Mouse (Mus musculus) right cerebral cortex, adult 18-20 months (tissue): ENCODE results near the gene Trabd2b.

Experiments
- DNase-seq: peaks from one replicate; pipeline ENCODE4 v3.0.0; 2022; ENCODE audit warnings: mixed read lengths

Trabd2b gene

DNA sequence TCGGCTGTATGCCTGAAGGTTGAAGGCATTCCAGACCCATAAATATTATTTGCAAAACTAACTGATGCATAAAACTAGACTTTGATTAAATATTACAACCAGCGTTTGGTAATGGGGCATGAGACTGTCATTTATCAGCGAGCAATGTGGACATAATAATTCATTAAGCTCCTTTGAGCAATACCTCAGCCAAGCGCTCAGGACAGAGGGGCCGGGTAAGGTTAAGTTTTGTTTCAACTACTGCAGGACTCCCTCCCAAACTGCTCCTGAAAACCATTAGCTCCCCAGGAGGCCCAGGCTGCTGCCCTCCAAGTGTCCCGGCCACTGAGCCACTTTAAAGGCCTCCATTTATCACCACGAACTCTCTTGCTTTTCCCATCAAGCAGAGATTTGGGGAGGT, 93.8 kb downstream of the Trabd2b start:
- DNase-seq = no peak

GRCm38 (mm10) chr4:114501048-114501447, 94.5 kb downstream of the Trabd2b start:
- no peak for DNase-seq

DNA sequence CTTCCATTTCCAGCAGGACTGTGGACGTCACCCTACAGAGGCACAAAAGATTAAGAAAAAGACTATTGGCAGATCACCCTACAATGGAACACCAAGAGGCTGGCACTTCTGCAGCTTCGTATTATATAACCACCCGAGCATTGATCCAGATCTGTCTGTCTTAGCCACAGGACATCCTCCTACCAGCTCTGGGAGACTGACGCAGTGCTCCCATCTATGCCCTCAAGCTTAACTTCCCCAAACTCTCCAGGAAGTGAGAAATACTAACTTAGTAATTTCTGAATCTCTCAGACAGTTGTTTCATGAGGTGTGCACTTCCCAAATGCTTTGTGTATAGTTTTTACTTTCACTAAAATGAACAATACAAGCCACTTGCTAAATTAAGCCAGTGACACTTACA, 95.1 kb downstream of the Trabd2b start:
- DNase-seq = no peak

- DNase-seq = no peak
These were observed 97.9 kb downstream of the Trabd2b start for GRCm38 (mm10) chr4:114504227-114505041.

GRCm38 (mm10) chr4:114509601-114510000, 103.1 kb downstream of the Trabd2b start:
- DNase-seq = no peak

DNA sequence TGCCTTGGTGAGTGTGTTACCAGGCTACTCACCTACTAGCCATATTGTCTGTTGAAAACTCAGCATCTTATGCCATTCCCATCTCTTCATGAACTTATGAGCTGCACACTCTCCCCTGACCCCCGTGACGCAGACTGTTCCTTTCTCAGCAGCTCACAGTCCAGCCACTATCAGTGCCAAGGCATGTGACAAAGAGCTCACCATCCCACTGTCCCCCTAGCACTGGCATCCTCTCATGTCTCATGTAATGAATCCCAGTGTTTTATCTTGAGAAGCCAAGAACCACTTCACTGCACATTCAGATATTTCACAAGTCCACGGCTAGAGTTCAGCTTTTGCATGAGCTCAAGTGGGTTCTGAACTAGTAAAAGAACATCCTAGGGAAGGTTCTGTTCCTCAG, 105.1 kb downstream of the Trabd2b start:
- DNase-seq = no peak

DNA sequence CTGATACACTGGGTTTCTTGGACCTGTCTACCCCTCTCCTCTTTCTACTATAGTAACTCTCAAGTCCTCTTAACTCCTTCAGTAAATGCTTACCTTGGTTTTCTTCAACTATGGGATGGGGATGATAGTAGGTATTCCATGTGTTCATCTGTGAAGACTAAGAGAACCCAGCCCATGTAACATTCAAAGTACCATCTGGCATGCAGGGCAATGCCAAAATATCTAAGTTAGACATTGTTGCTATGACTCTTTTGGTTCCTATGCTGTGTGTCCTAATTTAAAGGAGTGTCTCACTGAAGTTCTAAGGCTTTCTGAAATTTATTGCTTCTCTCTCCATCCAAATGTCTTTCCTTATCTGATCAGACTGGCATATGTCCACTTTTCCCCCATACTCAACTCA, 106.6 kb downstream of the Trabd2b start:
- DNase-seq = peak; percentile 33

- peak; percentile 24 for DNase-seq
These were observed 108.8 kb downstream of the Trabd2b start for GRCm38 (mm10) chr4:114515330-114515771.

- DNase-seq = no peak
These were observed 110.1 kb downstream of the Trabd2b start for GRCm38 (mm10) chr4:114516651-114517050.

- DNase-seq = no peak
These were observed 111.5 kb downstream of the Trabd2b start for GRCm38 (mm10) chr4:114518061-114518460.

GRCm38 (mm10) chr4:114518571-114518970, 112.0 kb downstream of the Trabd2b start:
- DNase-seq = no peak

GRCm38 (mm10) chr4:114519321-114519720, 112.8 kb downstream of the Trabd2b start:
- DNase-seq = no peak

- no peak for DNase-seq
These were observed 113.4 kb downstream of the Trabd2b start for GRCm38 (mm10) chr4:114519966-114520365.

- no peak for DNase-seq
These were observed 117.0 kb downstream of the Trabd2b start for GRCm38 (mm10) chr4:114523335-114524188.

DNA sequence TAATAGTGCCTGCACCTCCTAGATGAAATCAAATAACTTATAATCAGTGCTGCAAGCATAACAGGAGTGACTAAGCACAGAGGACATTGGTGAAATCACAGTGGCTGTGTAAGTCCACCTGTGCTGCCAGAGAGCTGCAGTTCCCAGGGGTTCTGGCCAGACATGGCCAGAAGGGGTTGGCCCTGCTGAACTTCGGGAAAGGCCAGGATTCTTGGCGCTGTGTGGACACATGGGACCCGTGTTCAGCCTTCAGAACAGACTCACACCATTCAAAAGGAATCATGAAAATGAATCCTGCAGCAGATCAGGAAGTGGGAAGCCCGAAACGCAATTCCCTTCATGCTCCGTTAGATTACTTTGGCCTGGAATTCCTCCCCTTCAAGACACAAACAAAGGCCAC, 125.1 kb downstream of the Trabd2b start:
- no peak for DNase-seq

DNA sequence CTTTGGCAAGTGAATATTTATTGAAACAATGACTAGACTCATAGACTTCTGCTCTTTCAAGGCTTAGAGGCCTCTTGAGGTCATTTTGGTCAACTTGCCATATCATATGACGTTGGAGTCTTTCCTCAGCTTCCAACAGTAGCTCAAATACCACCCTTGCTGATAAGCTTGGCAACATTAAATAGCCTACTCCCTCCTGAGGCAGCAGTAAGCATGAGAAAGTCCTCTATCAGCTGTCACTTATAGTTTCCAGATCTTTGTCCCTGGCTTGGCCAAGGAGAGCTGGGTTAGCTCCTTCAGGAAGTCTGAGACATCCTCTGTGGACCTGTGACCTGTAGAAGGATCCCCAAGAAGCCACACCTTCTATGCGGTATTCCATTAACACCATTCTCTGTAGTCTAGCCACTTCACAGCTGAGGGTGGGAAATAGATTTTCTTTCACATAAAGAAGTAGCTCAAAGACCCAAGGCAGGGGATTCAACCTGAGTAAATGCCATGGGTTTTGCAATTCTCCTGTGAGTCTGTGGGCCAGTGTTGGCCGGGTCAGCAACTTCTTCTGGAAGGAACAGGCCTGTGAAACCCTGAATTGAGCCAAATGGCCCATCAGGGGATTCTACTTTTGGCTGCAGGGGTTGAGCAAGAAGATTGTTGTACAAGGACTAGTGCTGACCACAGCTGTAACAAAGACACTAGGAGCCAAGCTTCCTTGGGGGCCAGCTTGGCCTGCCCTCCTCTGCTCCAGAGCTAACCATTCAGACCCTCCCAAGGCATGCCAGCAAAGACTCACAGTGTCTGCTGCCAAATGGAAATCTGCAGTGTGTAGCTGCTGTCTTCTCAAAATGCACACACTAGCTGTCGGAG, 127.6 kb downstream of the Trabd2b start:
- no peak for DNase-seq

DNA sequence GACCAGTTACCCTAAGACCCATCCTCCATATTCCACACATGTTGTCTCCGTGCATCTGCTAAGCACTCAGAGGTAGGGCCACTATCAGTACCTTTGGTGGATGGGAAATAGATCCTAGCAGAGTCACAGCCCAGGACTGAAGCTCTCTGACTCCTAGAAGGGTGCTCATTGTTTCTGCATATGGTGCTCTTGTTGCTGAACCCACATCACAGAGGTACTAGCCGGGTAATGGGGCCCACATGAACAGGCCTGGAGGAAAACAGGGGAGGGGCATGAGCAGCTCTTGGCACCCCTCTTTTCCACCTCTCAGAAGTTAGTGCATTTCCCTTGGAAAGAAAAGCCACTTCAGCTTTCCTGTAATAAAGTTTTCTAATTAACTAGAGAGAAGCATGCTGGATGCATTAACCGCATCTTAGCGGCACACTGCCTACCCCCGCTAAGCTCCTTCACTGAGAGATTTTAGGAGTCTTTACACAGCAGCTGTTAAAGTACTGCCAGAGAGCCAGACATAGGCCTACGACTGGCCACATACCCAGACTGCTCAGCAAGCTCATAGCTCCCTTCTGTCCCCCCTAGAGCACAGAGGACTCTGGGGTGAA, 131.0 kb downstream of the Trabd2b start:
- DNase-seq = no peak

- DNase-seq = no peak
These were observed 133.5 kb downstream of the Trabd2b start for GRCm38 (mm10) chr4:114540031-114540430.

DNA sequence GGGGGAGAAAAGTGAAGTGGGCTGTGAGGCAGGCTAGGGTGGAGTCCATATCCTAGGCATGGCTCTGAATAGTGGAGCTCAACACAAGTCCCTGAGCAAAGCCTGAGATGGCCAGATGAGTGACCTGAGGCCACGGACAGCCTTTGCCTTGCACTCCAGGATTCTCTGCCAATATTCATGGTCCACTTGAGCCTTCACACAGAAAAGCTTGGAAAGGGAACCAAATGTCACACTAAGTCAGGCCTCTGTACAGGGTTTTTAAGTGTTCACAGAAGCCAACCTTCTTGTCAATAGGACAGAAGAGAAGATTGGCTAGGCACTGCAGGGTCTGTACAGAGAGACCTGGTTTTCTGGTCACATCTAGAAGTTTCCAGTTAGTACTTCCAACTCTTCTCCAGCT, 134.7 kb downstream of the Trabd2b start:
- DNase-seq = no peak

GRCm38 (mm10) chr4:114542136-114542535, 135.6 kb downstream of the Trabd2b start:
- DNase-seq = no peak

DNA sequence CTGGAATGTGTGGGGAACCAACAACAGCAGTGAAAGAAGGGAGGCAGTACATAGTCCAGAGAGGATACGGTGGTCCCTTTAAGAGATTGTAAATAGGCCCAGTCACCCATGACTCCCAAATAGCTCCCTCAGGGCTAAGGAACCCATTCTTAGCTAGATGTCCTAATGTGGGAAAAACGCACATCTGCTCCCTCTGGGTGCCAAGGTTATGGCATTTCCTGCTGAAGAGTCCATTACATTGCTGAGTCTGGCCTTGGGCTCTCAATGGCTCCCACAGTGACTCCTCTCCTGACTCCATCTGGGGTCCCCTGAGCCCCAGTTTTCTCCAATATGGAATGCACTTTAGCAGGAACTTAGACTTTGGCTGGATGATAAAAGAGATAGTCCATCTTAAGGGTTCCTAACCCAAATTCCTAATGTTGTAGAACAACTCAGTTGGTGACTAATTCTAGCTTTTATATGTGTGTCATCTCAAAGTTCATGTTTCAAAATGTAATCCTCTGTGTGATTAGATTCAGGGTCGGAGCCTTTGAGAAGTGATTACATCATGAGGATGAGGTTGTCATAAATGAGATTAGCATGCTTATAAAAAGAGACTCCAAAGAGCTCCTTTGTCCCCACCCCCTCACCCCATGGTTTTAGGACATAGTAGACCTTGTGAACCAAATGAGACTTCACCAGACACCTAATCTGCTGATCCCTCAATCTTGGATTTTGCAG, 139.1 kb downstream of the Trabd2b start:
- no peak for DNase-seq
